Mouse (Mus musculus) T-helper 1 cell (primary cell): ENCODE data around the gene Gm21976.

ENCODE experiments used
- in situ Hi-C: fragments of 300-600 bp; cut with MboI, MseI; formaldehyde crosslinking; loops from one replicate; pipeline ENCODE4 v1.15.1; 2025; ENCODE audit warnings: high pct_unique_total_duplicates

Gm21976 gene

DNA sequence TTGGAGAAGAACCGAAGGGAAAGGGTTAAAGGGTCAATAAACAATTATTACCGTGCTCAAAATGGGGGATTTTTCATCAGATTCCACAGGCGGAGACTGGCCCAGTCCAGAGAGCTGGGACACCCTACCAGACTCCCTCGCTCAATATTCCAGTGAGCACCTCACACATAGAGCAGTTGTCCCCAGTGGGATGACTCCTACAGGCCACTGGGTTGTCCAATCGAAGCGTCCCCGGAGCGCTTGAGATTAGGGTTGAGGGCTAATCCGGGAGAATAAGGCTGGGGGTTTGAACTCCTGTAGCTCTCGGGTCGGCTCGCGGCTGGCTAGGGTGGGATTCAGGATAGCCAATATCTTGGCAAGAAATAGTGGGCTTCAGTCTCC lies 74.0 kb downstream of the Gm21976 start:
- in situ Hi-C loops: loop anchor here (10.0 kb wide), 1 partner anchor 379 kb away; no protein-coding TSS in a partner anchor

DNA sequence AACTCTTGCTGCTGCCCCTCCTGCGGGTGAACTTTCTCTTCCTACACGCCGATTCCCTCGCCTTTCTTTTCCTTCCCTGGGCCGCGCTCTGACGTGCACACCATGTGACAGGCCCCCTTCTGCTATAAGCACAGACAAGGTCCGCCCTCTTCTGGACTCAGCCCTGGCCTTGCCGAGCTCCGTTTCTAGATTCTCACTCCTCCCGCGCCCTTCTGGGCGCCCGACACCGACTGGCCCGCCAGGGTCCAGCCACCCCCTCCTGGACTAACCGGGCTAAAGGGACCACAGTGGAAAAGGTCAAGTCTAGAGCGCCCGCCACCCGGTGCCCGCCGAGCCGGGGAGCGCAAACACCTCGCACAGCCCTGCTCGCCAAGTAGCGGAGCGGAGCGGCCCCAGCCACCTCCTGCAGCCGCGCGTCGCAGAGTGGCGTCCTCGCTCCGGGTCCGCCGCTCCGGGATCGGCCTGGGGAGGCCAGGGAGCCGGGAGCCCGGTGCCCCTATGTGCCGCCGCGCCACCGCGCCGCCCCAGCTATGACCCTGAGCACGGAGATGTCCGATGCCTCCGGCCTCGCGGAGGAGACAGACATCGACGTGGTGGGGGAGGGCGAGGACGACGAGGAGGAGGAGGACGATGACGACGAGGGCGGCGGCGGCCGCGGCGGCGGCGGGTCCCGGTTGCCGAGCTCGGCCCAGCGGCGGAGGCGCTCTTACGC lies 74.6 kb downstream of the Gm21976 start, which contains the start of gene Foxd1:
TSS of gene Foxd1 (plus strand) at position 153 of the 712 bp plus-strand sequence.
- in situ Hi-C loops: loop anchor here (10.0 kb wide), 1 partner anchor 379 kb away; no protein-coding TSS in a partner anchor

DNA sequence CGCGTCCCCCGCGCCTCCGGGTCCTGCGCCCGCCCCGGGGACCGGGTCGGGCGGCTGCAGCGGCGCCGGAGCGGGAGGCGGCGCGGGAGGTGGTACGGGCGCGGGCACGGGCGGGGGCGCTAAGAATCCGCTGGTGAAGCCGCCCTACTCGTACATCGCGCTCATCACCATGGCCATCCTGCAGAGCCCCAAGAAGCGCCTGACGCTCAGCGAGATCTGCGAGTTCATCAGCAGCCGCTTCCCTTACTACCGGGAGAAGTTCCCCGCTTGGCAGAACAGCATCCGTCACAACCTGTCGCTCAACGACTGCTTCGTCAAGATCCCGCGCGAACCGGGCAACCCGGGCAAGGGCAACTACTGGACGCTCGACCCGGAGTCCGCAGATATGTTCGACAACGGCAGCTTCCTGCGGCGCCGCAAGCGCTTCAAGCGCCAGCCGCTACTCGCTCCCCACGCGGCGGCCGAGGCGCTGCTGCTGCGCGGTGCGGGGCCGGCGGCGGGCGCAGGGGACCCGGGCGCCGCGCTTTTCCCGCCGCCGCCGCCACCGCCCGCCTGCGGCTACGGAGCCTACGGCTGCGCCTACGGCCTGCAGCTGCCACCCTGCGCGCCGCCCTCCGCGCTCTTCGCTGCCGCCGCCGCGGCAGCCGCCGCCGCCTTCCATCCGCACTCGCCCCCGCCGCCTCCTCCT lies 75.3 kb downstream of the Gm21976 start:
- in situ Hi-C loops: loop anchor here (10.0 kb wide), 1 partner anchor 380 kb away; no protein-coding TSS in a partner anchor

DNA sequence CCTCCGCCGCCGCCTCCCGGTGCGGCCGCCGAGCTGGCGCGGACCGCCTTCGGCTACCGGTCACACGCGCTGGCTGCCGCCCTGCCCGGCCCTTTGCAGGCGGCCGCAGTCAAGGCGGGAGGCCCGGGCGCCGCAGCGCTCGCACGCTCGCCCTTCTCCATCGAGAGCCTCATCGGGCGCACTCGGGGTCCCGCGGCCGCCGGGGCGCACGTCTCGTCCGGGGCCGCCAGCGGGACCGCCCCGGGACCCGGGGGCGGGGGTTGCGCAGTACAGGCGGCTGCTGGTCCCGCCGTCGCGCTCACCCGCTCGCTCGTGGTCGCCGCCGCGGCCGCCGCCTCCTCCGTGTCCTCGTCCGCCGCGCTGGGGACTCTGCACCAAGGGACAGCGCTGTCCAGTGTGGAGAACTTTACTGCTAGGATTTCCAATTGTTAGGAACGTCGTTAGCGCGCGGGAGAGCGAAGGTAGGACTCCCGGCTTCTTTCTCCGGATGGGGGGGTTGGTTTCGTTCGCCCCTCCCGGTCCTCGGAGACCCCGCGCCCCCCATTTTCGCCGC lies 75.9 kb downstream of the Gm21976 start:
- in situ Hi-C loops: loop anchor here (10.0 kb wide), 1 partner anchor 381 kb away; no protein-coding TSS in a partner anchor

DNA sequence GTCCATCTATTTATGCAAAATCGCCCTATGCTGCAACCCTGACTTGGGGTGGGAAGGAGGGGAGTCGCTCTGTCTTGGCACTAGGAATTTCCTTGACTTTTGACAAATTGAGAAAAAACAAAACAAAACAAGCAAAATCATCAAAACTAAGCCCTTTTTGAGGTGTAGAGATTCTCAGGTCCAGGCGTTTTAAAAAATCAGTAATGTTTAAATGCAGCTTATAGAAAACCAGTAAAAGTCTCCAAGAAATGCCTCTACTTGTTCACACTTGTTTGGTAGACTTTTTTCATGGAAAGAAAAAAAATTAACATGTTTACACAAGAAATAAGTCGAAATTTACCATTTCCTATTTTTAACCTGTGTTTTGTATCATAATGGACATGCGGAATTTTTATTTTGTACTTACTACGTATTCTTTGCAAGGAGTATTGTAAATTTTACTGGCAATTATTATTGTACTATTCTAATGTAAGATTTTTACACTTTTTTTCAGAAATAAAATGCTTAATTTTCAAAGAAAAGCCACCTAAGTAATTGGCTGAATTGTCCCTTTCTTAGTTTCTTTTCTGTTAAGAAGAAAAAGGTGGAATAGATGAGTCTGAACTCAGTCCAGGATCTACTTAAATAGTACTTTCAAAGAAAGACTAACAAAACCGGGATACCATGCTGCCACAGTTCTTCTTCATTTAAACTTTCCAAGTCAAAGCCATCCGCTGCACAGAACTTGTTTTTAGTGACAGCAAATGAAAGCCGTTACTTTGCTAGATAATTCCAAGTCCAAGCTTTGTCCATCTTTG lies 76.7 kb downstream of the Gm21976 start:
- in situ Hi-C loops: loop anchor here (10.0 kb wide), 1 partner anchor 382 kb away; no protein-coding TSS in a partner anchor
